Mouse (Mus musculus) kidney, embryonic 16.5 days (tissue): ENCODE measurements at regions not wholly inside any gene's neighbourhood (a gene's known extent, or its start where the extent isn't known, plus 50 kb on each side); places are given as distances from the start of the nearest gene placed in this dataset.

ENCODE experiments used
- ATAC-seq: fragments of 200-750 bp; cut with Nextera tagmentation; 2 replicates; pipeline ENCODE4 v1.8.0; 2017; ENCODE audit warnings: moderate TSS enrichment; ENCODE audit not compliant: low FRiP score, low TSS enrichment
- H3K27ac ChIP-seq: fragments of 300-500 bp; sonication (generic); 2 replicates; pipeline ENCODE4 v1.5.1; 2014; ENCODE audit warnings: low read length
- H3K27me3 ChIP-seq: fragments of 300-500 bp; sonication (generic); 2 replicates; pipeline ENCODE4 v1.6.1; 2014; ENCODE audit warnings: low read length, control low read depth, mixed read lengths; ENCODE audit not compliant: insufficient read depth
- H3K36me3 ChIP-seq: fragments of 300-500 bp; sonication (generic); 2 replicates; pipeline ENCODE4 v1.6.1; 2014; ENCODE audit warnings: low read length, control low read depth, mixed read lengths; ENCODE audit not compliant: insufficient read depth
- H3K4me1 ChIP-seq: fragments of 300-500 bp; sonication (generic); 2 replicates; pipeline ENCODE4 v1.6.1; 2014; ENCODE audit warnings: low read length, control low read depth, mixed read lengths; ENCODE audit not compliant: insufficient read depth
- H3K4me2 ChIP-seq: fragments of 300-500 bp; sonication (generic); replicated peaks from 2 replicates; pipeline ENCODE4 v1.6.1; 2014; ENCODE audit warnings: low read depth, low read length
- H3K4me3 ChIP-seq: fragments of 300-500 bp; sonication (generic); 2 replicates; pipeline ENCODE4 v1.5.1; 2014; ENCODE audit warnings: mild to moderate bottlenecking, low read length
- H3K9ac ChIP-seq: fragments of 300-500 bp; sonication (generic); replicated peaks from 2 replicates; pipeline ENCODE4 v1.6.1; 2014; ENCODE audit warnings: low read length
- H3K9me3 ChIP-seq: fragments of 300-500 bp; sonication (generic); 2 replicates; pipeline ENCODE4 v1.6.1; 2016; ENCODE audit warnings: low read length, control low read depth
- WGBS: fragments of 180-500 bp; shearing (Covaris S2); extraction: QIAGEN DNeasy Blood & Tissue Kit; methylation state at CpG from one replicate; pipeline ENCODE4 v1.1.7; 2014; 5-methylcytosine and 5-hydroxymethylcytosine counted together

DNA sequence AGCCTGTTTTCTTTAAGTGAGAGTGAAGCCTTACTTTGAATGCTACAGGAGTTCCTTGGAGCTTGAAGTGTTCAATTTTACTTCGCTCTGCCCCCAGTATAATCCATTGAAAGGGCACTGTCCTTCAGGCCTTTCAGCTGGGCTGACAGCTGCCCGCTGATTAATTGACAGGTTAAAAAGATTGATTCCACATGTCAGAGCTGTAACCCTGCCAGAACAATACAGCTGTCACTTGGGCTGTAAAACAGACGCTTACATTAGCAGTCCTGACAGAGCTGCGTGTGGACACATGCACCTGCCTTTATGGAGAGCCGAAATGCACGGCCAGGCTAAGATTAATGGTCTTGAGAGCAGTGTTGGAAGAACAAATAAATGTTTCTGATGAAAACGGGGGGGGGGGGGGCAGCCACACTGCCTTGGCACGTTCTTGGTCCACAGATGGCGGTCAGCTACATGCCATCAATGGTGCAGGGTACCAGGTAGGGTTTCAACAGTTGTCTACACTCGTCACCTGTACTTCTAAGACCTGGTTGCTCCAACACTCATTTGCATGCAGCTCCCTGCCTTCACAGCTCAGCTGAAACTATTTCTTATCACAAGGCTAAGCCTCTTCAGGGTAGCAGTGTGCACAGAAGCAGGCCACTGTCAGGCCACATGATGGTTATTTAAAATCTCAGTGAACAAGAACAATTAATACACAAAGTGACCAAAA, 407.3 kb downstream of the Gm45692 start:
- H3K9ac ChIP-seq = no peak overlapping the region
- no peak for ATAC-seq
- H3K27me3 ChIP-seq = no peaks in the 10 kb centered on the region
- no peak overlapping the region for H3K27ac ChIP-seq
- H3K36me3 ChIP-seq = no peaks in the 10 kb centered on the region
- H3K9me3 ChIP-seq = 0 out of 2 replicates have a peak, but pooled peaks cover 3% of the 10 kb centered on the region
- WGBS = 13% methylated on average over 10 of the region's 10 CpGs
- H3K4me1 ChIP-seq = no peaks in the 10 kb centered on the region
- H3K4me2 ChIP-seq = no peak overlapping the region
- H3K4me3 ChIP-seq = no peak overlapping the region

DNA sequence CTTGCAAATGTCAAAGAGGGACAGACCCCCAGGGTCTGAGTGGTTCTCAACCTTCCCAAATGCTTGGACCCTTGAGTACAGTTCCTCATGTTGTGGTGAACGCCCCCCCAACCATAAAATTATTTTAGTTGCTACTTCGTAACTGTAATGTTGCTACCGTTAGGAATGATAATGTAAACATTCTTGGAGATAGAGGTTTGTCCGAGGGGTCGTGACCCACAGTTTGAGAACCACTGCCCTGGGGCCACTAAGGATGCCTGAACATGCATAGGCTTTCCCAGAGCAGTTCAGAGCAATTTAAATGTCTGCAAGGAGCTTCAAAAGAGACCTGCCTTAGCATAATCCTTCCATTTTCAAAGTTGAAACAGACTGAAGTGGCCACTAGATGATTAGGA, 407.8 kb downstream of the Gm45692 start:
- Histone ChIP-seq H3K4me3 (no peak overlapping the region), H3K9me3 (0 out of 2 replicates have a peak, but pooled peaks cover 3% of the 10 kb centered on the region), H3K4me2 (no peak overlapping the region), H3K4me1 (no peaks in the 10 kb centered on the region), H3K9ac (no peak overlapping the region), H3K27me3 (no peaks in the 10 kb centered on the region), H3K36me3 (no peaks in the 10 kb centered on the region), H3K27ac (no peak overlapping the region)
- 54% methylated on average over 5 of the region's 5 CpGs for WGBS
- no peak for ATAC-seq

- H3K4me2 ChIP-seq = no peak overlapping the region
- WGBS = 70% methylated on average over 8 of the region's 8 CpGs
- ATAC-seq = no peak
- no peaks in the 10 kb centered on the region for H3K4me1 ChIP-seq
- H3K36me3 ChIP-seq = no peaks in the 10 kb centered on the region
- H3K27me3 ChIP-seq = no peaks in the 10 kb centered on the region
- H3K4me3 ChIP-seq = no peak overlapping the region
- no peak overlapping the region for H3K27ac ChIP-seq
- no peaks in the 10 kb centered on the region for H3K9me3 ChIP-seq
- no peak overlapping the region for H3K9ac ChIP-seq
Measured at GRCm38 (mm10) chr8:26529921-26530320, 410.6 kb downstream of the Gm45692 start.

- WGBS = 71% methylated on average over 22 of the region's 22 CpGs
- Histone ChIP-seq H3K4me1 (no peaks in the 10 kb centered on the region), H3K9me3 (no peaks in the 10 kb centered on the region), H3K36me3 (no peaks in the 10 kb centered on the region), H3K4me2 (no peak overlapping the region), H3K9ac (no peak overlapping the region), H3K4me3 (no peak overlapping the region), H3K27me3 (no peaks in the 10 kb centered on the region), H3K27ac (no peak overlapping the region)
- no peak for ATAC-seq
Measured at GRCm38 (mm10) chr8:26533444-26534421, 414.4 kb downstream of the Gm45692 start.

- H3K36me3 ChIP-seq = no peaks in the 10 kb centered on the region
- H3K4me3 ChIP-seq = no peak overlapping the region
- no peak for ATAC-seq
- no peaks in the 10 kb centered on the region for H3K4me1 ChIP-seq
- H3K9ac ChIP-seq = no peak overlapping the region
- 28% methylated on average over 3 of the region's 3 CpGs for WGBS
- no peaks in the 10 kb centered on the region for H3K9me3 ChIP-seq
- H3K4me2 ChIP-seq = no peak overlapping the region
- no peak overlapping the region for H3K27ac ChIP-seq
- H3K27me3 ChIP-seq = no peaks in the 10 kb centered on the region
Measured at GRCm38 (mm10) chr8:26535816-26536215, 416.5 kb downstream of the Gm45692 start.

- no peak for ATAC-seq
- Histone ChIP-seq H3K4me3 (no peak overlapping the region), H3K4me1 (no peaks in the 10 kb centered on the region), H3K9ac (no peak overlapping the region), H3K9me3 (no peaks in the 10 kb centered on the region), H3K27ac (no peak overlapping the region), H3K4me2 (no peak overlapping the region), H3K36me3 (no peaks in the 10 kb centered on the region), H3K27me3 (no peaks in the 10 kb centered on the region)
- WGBS = 86% methylated on average over 5 of the region's 5 CpGs
Measured at GRCm38 (mm10) chr8:26553691-26554090, 423.4 kb upstream of the Zfp703 start.

GRCm38 (mm10) chr8:26559196-26559595, 417.9 kb upstream of the Zfp703 start:
- WGBS = 58% methylated on average over 5 of the region's 5 CpGs
- Histone ChIP-seq H3K9ac (no peak overlapping the region), H3K4me3 (no peak overlapping the region), H3K27me3 (no peaks in the 10 kb centered on the region), H3K4me2 (no peak overlapping the region), H3K27ac (no peak overlapping the region), H3K4me1 (no peaks in the 10 kb centered on the region), H3K36me3 (no peaks in the 10 kb centered on the region), H3K9me3 (no peaks in the 10 kb centered on the region)
- no peak for ATAC-seq

DNA sequence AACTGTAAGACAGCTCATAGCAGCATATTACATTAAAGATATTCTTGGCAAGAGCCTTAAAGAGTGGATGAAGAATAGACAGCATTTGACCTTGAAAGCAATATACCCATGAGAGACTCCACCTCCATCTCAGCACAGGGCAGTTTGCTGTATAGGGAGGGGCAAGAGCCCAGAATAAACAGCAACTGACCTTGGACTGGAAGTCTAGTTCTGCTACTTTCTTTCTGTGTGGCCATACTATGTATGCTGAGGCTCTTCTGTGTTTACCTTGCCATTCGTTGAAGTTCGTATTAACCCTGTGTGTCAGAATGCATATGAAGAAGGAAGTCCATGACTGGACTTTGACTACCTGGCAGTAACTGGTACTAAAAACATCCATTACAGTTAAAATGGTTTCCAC, 414.0 kb upstream of the Zfp703 start:
- 77% methylated on average over 2 of the region's 2 CpGs for WGBS
- H3K9ac ChIP-seq = no peak overlapping the region
- ATAC-seq = no peak
- H3K4me3 ChIP-seq = no peak overlapping the region
- no peaks in the 10 kb centered on the region for H3K36me3 ChIP-seq
- no peak overlapping the region for H3K4me2 ChIP-seq
- no peaks in the 10 kb centered on the region for H3K9me3 ChIP-seq
- no peaks in the 10 kb centered on the region for H3K4me1 ChIP-seq
- no peak overlapping the region for H3K27ac ChIP-seq
- no peaks in the 10 kb centered on the region for H3K27me3 ChIP-seq

GRCm38 (mm10) chr8:26564254-26564653, 412.9 kb upstream of the Zfp703 start:
- H3K36me3 ChIP-seq = no peaks in the 10 kb centered on the region
- 94% methylated on average over 2 of the region's 2 CpGs for WGBS
- H3K27me3 ChIP-seq = no peaks in the 10 kb centered on the region

More at GRCm38 (mm10) chr8:26564254-26564653, 412.9 kb upstream of the Zfp703 start:
- no peak overlapping the region for H3K9ac ChIP-seq
- H3K4me2 ChIP-seq = no peak overlapping the region
- H3K4me1 ChIP-seq = no peaks in the 10 kb centered on the region
- ATAC-seq = no peak
- H3K9me3 ChIP-seq = no peaks in the 10 kb centered on the region
- H3K27ac ChIP-seq = no peak overlapping the region
- no peak overlapping the region for H3K4me3 ChIP-seq
